Mouse (Mus musculus): ENCODE measurements around the gene Itih4. TPM values are rescaled to one million over a fixed set of nuclear protein-coding genes. Genes with fewer than 3 reads are reported as not detected.

Gene Itih4
- polyA plus RNA-seq, 1 experiment: 0.21 TPM

DNA sequence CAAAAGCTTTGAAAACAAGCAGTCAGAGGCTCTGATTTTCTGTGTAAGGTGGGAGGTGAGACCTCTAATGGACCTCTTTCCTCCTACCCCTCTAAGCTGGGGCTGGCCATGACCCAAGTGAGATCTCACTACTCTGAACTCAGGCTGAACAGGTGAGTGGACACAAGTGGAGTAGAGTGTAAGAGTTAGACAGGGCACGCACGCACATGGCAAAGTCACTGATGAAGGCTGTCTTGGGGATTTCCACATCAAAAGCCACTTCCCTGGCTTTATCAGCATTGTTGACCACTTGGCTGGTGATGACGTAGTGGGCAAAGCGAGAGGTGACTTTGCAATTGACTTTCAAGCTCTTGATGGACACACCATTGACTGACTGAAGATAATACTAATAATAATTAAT, 56.0 kb downstream of the Itih4 start:
- Histone ChIP-seq H3K27me3 (ENCODE audit: control insufficient read depth, insufficient read depth, low read length) (no peaks in the 10 kb centered on the region), H3K4me3 (ENCODE audit: control insufficient read depth, low read depth, low read length) (no peak overlapping the region), H3K27ac (ENCODE audit: control insufficient read depth, insufficient read depth, low read depth, low read length) (no peak overlapping the region), H3K4me1 (ENCODE audit: control insufficient read depth, insufficient read depth, low read length) (peaks cover 3% of the 10 kb centered on the region), H3K36me3 (ENCODE audit: control insufficient read depth, insufficient read depth, low read length) (no peaks in the 10 kb centered on the region)
- TF ChIP-seq POLR2A (IDR thresholded peaks at IDR 0.05; ENCODE audit: control insufficient read depth, low read depth, low read length) (no peak), CTCF (IDR thresholded peaks at IDR 0.05; ENCODE audit: control insufficient read depth, insufficient read depth, insufficient replicate concordance, low read depth, low read length) (no peak)

GRCm38 (mm10) chr14:30943038-30943437, 56.8 kb downstream of the Itih4 start, which contains the start of gene Itih1:
Gene Itih1, minus strand, starts transcription at chr14:30943289.
- Histone ChIP-seq H3K27ac (ENCODE audit: control insufficient read depth, insufficient read depth, low read depth, low read length) (no peak within 1 kb of the TSS), H3K36me3 (ENCODE audit: control insufficient read depth, insufficient read depth, low read length) (no peaks in the 10 kb centered on the region), H3K4me3 (ENCODE audit: control insufficient read depth, low read depth, low read length) (no peak within 1 kb of the TSS), H3K4me1 (ENCODE audit: control insufficient read depth, insufficient read depth, low read length) (peaks cover 3% of the 10 kb centered on the region), H3K27me3 (ENCODE audit: control insufficient read depth, insufficient read depth, low read length) (no peaks in the 10 kb centered on the region)
- TF ChIP-seq POLR2A (IDR thresholded peaks at IDR 0.05; ENCODE audit: control insufficient read depth, low read depth, low read length) (no peak), CTCF (IDR thresholded peaks at IDR 0.05; ENCODE audit: control insufficient read depth, insufficient read depth, insufficient replicate concordance, low read depth, low read length) (no peak)

DNA sequence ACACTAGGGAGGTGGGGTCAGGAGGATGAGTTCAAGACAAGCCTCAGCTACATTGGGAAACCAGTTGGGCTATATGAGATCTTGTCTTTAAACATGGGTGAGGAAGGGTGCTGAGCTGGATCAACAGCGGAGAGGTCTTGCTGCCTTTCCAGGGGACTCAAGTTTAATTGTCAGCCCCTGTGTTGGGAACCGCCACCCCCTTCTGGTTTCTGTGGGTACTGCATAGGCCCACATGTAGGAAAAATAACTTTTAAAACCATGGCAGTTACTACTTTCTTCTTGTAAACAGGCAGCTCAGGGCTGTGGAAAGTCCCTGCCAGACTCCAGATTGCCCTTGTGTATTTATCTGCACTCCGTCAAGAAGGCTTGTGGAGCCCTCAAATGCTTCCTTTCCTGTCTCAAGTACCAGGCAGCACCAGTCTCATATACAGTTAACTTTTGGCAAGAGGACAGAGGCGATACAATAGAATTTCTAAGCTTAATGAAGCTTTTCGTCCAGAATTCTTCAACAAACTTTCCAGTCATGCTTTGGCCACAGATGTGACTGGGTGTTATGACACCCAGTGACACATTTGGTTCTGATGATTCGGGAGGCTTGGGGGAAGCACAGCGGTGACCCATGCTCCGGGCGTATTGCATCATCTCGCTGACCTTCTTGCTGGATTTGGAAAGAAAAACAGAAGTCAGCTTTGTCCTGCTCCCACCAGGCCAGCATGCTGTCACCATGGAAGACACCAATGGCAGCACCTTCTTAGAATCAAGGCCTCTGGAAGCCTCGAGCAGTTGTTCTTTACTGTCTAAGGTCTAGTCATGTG, 57.8 kb downstream of the Itih4 start:
- Histone ChIP-seq H3K27ac (ENCODE audit: control insufficient read depth, insufficient read depth, low read depth, low read length) (no peak overlapping the region), H3K4me3 (ENCODE audit: control insufficient read depth, low read depth, low read length) (no peak overlapping the region), H3K36me3 (ENCODE audit: control insufficient read depth, insufficient read depth, low read length) (no peaks in the 10 kb centered on the region), H3K27me3 (ENCODE audit: control insufficient read depth, insufficient read depth, low read length) (no peaks in the 10 kb centered on the region), H3K4me1 (ENCODE audit: control insufficient read depth, insufficient read depth, low read length) (peaks cover 3% of the 10 kb centered on the region)
- TF ChIP-seq POLR2A (IDR thresholded peaks at IDR 0.05; ENCODE audit: control insufficient read depth, low read depth, low read length) (no peak), CTCF (IDR thresholded peaks at IDR 0.05; ENCODE audit: control insufficient read depth, insufficient read depth, insufficient replicate concordance, low read depth, low read length) (peak; percentile 40; the same call in 1 of the 2 replicates)

- H3K36me3 ChIP-seq (ENCODE audit: control insufficient read depth, insufficient read depth, low read length): no peaks in the 10 kb centered on the region
- no peak overlapping the region for H3K27ac ChIP-seq (ENCODE audit: control insufficient read depth, insufficient read depth, low read depth, low read length)
- no peak overlapping the region for H3K4me3 ChIP-seq (ENCODE audit: control insufficient read depth, low read depth, low read length)
- TF ChIP-seq CTCF (IDR thresholded peaks at IDR 0.05; ENCODE audit: control insufficient read depth, insufficient read depth, insufficient replicate concordance, low read depth, low read length): no peak
- TF ChIP-seq POLR2A (IDR thresholded peaks at IDR 0.05; ENCODE audit: control insufficient read depth, low read depth, low read length): no peak
- peaks cover 3% of the 10 kb centered on the region for H3K4me1 ChIP-seq (ENCODE audit: control insufficient read depth, insufficient read depth, low read length)
- H3K27me3 ChIP-seq (ENCODE audit: control insufficient read depth, insufficient read depth, low read length): no peaks in the 10 kb centered on the region
These were observed 58.5 kb downstream of the Itih4 start for GRCm38 (mm10) chr14:30944745-30945144.

DNA sequence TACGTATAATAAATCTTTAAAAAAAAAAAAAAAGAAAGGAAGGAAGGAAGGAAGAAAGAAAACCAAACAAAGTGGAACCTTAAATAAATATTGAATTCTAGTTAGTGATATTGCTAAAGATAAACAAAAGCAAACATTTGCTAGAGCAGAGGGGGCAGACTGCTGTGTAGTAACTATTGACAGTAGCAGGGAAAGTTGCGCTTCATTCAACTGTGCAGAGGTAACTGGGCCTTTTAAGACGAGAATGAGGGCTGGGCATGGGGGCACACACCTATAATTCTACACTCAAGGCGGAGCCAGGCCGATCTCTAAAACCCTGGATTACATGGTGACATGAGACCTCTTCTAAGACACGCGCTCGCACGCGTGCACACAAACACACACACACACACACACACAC, 63.7 kb downstream of the Itih4 start:
- Histone ChIP-seq H3K4me1 (ENCODE audit: control insufficient read depth, insufficient read depth, low read length) (peaks cover 11% of the 10 kb centered on the region), H3K27me3 (ENCODE audit: control insufficient read depth, insufficient read depth, low read length) (no peaks in the 10 kb centered on the region), H3K27ac (ENCODE audit: control insufficient read depth, insufficient read depth, low read depth, low read length) (no peak overlapping the region), H3K4me3 (ENCODE audit: control insufficient read depth, low read depth, low read length) (no peak overlapping the region), H3K36me3 (ENCODE audit: control insufficient read depth, insufficient read depth, low read length) (no peaks in the 10 kb centered on the region; the same call in none of the 2 replicates)
- no peak for TF ChIP-seq CTCF (IDR thresholded peaks at IDR 0.05; ENCODE audit: control insufficient read depth, insufficient read depth, insufficient replicate concordance, low read depth, low read length)
- TF ChIP-seq POLR2A (IDR thresholded peaks at IDR 0.05; ENCODE audit: control insufficient read depth, low read depth, low read length): no peak

- Histone ChIP-seq H3K27me3 (ENCODE audit: control insufficient read depth, insufficient read depth, low read length) (no peaks in the 10 kb centered on the region), H3K36me3 (ENCODE audit: control insufficient read depth, insufficient read depth, low read length) (no peaks in the 10 kb centered on the region; the same call in none of the 2 replicates), H3K4me1 (ENCODE audit: control insufficient read depth, insufficient read depth, low read length) (peaks cover 8% of the 10 kb centered on the region), H3K4me3 (ENCODE audit: control insufficient read depth, low read depth, low read length) (peak within 1 kb of the TSS; percentile 98), H3K27ac (ENCODE audit: control insufficient read depth, insufficient read depth, low read depth, low read length) (peak within 1 kb of the TSS; percentile 89)
- TF ChIP-seq POLR2A (IDR thresholded peaks at IDR 0.05; ENCODE audit: control insufficient read depth, low read depth, low read length) (peak; percentile 79), CTCF (IDR thresholded peaks at IDR 0.05; ENCODE audit: control insufficient read depth, insufficient read depth, insufficient replicate concordance, low read depth, low read length) (no peak)
These were observed 65.0 kb downstream of the Itih4 start, which contains the start of gene Nek4 for GRCm38 (mm10) chr14:30951154-30951825. Gene Nek4, plus strand, starts transcription at chr14:30951377.

Other genes with a start within 250 kb of the Itih4 start
- gene Rft1, start 232.1 kb upstream of the Itih4 start, polyA plus RNA-seq (2012; rRNA removed): 6.3 and 8.1 TPM in 2 replicates
- gene Sfmbt1, start 171.6 kb upstream of the Itih4 start, polyA plus RNA-seq (2012; rRNA removed): 21.5 and 25.6 TPM in 2 replicates
- gene Tmem110, start 60.9 kb upstream of the Itih4 start, polyA plus RNA-seq (2012; rRNA removed): 3.6 and 3.7 TPM in 2 replicates
- gene Mustn1, start 7.3 kb upstream of the Itih4 start, polyA plus RNA-seq (2012; rRNA removed): 1.3 and 1.7 TPM in 2 replicates
- 0.36 and 0.66 TPM in 2 replicates for gene Itih3, start 37.3 kb downstream of the Itih4 start, polyA plus RNA-seq (2012; rRNA removed)
- not detected in 2 replicates for gene Itih1, start 56.8 kb downstream of the Itih4 start, polyA plus RNA-seq (2012; rRNA removed)
- gene Nek4, start 64.9 kb downstream of the Itih4 start, polyA plus RNA-seq (2012; rRNA removed): 30.3 and 33.4 TPM in 2 replicates
- 170 and 200 TPM in 2 replicates for gene Glt8d1, start 114.9 kb downstream of the Itih4 start, polyA plus RNA-seq (2012; rRNA removed)
- 613 and 684 TPM in 2 replicates for gene Spcs1, start 115.2 kb downstream of the Itih4 start, polyA plus RNA-seq (2012; rRNA removed)
- 8.3 and 8.5 TPM in 2 replicates for gene Pbrm1, start 132.7 kb downstream of the Itih4 start, polyA plus RNA-seq (2012; rRNA removed)
- 16.2 and 18.1 TPM in 2 replicates for gene Gnl3, start 132.7 kb downstream of the Itih4 start, polyA plus RNA-seq (2012; rRNA removed)
- gene Smim4, start 242.5 kb downstream of the Itih4 start, polyA plus RNA-seq (2012; rRNA removed): 8.9 and 11.8 TPM in 2 replicates
- 24.4 and 27.4 TPM in 2 replicates for gene Nt5dc2, start 244.6 kb downstream of the Itih4 start, polyA plus RNA-seq (2012; rRNA removed)